Mouse (Mus musculus) hindbrain, embryonic 12.5 days (tissue): ENCODE results near the gene Wls. TPM values are rescaled to one million over a fixed set of nuclear protein-coding genes. Genes with fewer than 3 reads are reported as not detected.

Experiments used
- ATAC-seq: fragments of 200-750 bp; cut with Nextera tagmentation; 2 replicates; pipeline ENCODE4 v1.8.0; 2017; ENCODE audit warnings: moderate TSS enrichment; ENCODE audit not compliant: low FRiP score
- H3K27ac ChIP-seq: fragments of 300-500 bp; sonication (generic); 2 replicates; pipeline ENCODE4 v1.5.1; 2016; ENCODE audit warnings: mild to moderate bottlenecking
- H3K27me3 ChIP-seq: fragments of 300-500 bp; sonication (generic); 2 replicates; pipeline ENCODE4 v1.6.1; 2016; ENCODE audit warnings: mild to moderate bottlenecking
- H3K36me3 ChIP-seq: fragments of 300-500 bp; sonication (generic); 2 replicates; pipeline ENCODE4 v1.6.1; 2016; ENCODE audit warnings: mild to moderate bottlenecking
- H3K4me1 ChIP-seq: fragments of 300-500 bp; sonication (generic); 2 replicates; pipeline ENCODE4 v1.6.1; 2016
- H3K4me2 ChIP-seq: fragments of 300-500 bp; sonication (generic); replicated peaks from 2 replicates; pipeline ENCODE4 v1.6.1; 2016; ENCODE audit warnings: mild to moderate bottlenecking
- H3K4me3 ChIP-seq: fragments of 300-500 bp; sonication (generic); 2 replicates; pipeline ENCODE4 v1.5.1; 2016; ENCODE audit warnings: mild to moderate bottlenecking
- H3K9ac ChIP-seq: fragments of 300-500 bp; sonication (generic); 2 replicates; pipeline ENCODE4 v1.6.1; 2016; ENCODE audit warnings: mild to moderate bottlenecking, moderate library complexity
- H3K9me3 ChIP-seq: fragments of 300-500 bp; sonication (generic); replicated peaks from 2 replicates; pipeline ENCODE4 v1.6.1; 2016; ENCODE audit warnings: mild to moderate bottlenecking
- WGBS: fragments of 180-500 bp; shearing (Covaris S2); methylation state at CpG from one replicate; pipeline ENCODE4 v1.1.7; 2016; 5-methylcytosine and 5-hydroxymethylcytosine counted together
- polyA plus RNA-seq: library from polyadenylated mRNA; unstranded; fragments of >200 nt; fragmentation: Nextera tagmentation; extraction: Ambion mirVana; gene quantifications from 2 replicates; pipeline ENCODE4 v1.2.1, GENCODE M21; 2016

The Wls gene
- 156 and 162 TPM in 2 replicates for polyA plus RNA-seq

- Histone ChIP-seq H3K4me2 (peak within 1 kb of the TSS; percentile 87), H3K9ac (peak within 1 kb of the TSS; percentile 67), H3K36me3 (no peaks in the 10 kb centered on the region), H3K27me3 (no peaks in the 10 kb centered on the region), H3K4me1 (peaks cover 6% of the 10 kb centered on the region; the same call in 1 of the 2 replicates), H3K9me3 (no peaks in the 10 kb centered on the region), H3K27ac (peak within 1 kb of the TSS; percentile 85), H3K4me3 (peak within 1 kb of the TSS; percentile 50)
- ATAC-seq: peak; percentile 94
- WGBS: under 1% methylated on average over 19 of the region's 21 CpGs
Measured at GRCm38 (mm10) chr3:159839481-159839880, at the start of gene Wls. Gene Wls (plus strand): TSS chr3:159839672.

DNA sequence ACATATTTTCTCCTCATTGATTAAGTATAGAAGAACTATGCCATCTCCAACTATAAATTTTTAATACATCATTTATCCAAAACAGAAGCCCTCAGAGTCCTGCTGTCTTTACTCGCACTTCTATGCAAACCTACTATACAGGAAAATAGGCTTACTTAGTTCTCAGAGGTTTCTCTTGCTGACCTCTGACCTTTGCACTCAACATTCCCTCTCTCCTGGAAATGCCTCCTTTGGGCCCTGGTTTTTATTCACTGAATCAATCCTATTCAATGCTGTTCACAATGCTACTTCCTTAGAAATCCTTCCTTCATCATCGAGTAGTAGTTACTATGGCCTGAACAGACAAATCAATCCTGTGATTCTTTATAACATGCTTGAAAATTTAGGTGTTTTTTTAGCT is 49.7 kb upstream of the Wls start:
- H3K27me3 ChIP-seq: no peaks in the 10 kb centered on the region
- no peak overlapping the region for H3K4me2 ChIP-seq
- H3K27ac ChIP-seq: no peak overlapping the region
- no peaks in the 10 kb centered on the region for H3K36me3 ChIP-seq
- H3K4me1 ChIP-seq: no peaks in the 10 kb centered on the region
- ATAC-seq: no peak
- no peak overlapping the region for H3K9ac ChIP-seq
- 13% methylated on average over 2 of the region's 2 CpGs for WGBS
- no peak overlapping the region for H3K4me3 ChIP-seq
- H3K9me3 ChIP-seq: no peaks in the 10 kb centered on the region

DNA sequence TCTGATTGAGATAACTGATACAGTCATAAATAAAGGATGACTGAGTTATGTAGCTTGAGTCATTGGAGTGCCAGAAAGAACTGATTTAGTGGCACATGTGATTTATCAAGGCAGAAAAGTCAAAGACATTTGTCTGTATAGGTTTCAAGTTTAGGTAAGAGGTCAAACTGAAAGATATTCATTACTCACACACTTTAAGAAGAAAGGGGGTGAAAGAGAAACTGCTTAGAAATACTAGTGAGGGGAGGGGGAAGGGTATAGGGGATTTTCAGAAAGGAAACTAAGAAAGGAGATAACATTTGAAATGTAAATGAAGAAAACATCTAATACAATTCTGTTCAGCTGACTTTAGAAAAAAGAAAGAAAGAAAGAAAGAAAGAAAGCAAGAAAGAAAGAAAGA is 7.9 kb upstream of the Wls start:
- ATAC-seq: no peak
- H3K9me3 ChIP-seq: no peaks in the 10 kb centered on the region
- H3K4me3 ChIP-seq: no peak overlapping the region
- H3K4me2 ChIP-seq: no peak overlapping the region
- H3K27ac ChIP-seq: no peak overlapping the region
- H3K9ac ChIP-seq: no peak overlapping the region
- H3K27me3 ChIP-seq: no peaks in the 10 kb centered on the region
- H3K36me3 ChIP-seq: no peaks in the 10 kb centered on the region
- no peaks in the 10 kb centered on the region for H3K4me1 ChIP-seq

DNA sequence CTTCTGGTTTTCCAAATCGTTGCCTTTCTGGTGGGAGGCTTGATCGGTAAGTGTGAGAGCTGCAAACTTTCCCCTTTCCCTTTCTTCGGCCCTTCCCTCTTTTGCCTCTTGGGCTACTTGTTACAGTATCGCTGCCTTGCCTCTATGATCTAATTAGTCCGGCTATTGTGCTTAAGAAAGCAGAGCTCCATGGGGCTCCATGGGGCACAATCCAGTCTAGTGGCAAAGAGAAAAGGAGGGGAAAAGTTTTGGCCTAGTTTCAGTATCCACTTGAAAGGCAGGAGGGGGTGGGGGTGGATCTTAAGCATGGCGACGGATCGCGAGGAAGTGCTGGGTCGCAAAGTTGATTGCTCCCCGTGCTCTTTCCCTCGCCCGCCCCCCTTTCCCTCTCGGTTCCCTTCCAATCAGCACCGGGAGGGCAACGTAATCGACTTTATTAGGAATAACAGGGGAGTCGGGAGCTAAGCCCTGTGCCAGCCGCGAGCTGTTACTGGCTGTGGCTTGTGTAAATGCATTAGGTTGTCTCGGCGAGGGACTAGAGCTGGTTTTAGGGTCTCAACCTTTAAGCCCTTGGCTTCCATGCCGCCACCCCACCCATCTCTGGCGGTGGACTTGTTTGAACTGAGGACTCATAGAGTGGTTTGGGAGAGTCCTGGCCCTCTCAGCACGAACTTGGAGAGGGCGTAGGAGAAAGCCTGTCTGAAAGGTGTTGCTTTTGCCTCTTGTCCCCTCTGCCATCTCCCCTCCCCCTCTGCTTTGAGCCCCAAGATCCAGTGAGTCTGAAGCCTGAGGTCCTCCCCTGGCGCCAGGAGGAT is 737 bp downstream of the Wls start:
- H3K4me3 ChIP-seq: peak overlapping the region; percentile 50

DNA sequence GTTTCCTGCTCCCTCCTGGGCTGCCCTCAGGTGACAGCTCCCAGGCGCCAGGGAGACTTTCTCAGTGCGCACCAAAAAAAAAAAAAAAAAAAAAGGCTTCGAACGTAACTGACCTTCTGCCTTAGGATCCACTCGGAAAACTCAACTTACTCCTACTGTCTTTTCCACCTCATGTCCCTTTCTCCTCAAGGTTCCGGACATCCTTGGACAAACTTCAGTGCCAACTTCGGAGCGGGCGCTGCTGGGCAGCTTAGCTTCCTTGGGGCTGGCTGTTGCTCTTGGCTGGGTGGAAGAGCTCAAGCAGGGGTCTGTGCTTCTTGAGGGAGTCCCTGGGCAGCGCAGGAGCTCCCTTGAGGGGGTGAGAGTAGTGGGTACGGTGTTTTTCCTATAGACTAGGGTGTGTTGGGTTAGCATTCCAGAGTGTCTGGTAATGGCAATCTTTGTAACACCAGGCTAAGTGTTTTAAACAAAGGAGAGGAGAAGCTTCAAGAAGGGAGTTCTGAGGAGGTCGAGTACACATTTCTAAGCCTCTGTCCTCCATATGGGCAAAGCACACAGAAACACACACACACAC is 1.4 kb downstream of the Wls start:
- H3K36me3 ChIP-seq: no peaks in the 10 kb centered on the region
- H3K27me3 ChIP-seq: no peaks in the 10 kb centered on the region
- H3K4me2 ChIP-seq: peak overlapping the region; percentile 87
- H3K9ac ChIP-seq: peak overlapping the region; percentile 67
- ATAC-seq: no peak
- peaks cover 6% of the 10 kb centered on the region; the same call in 1 of the 2 replicates for H3K4me1 ChIP-seq
- peak overlapping the region; percentile 62 for H3K27ac ChIP-seq
- WGBS: 1% methylated on average over 12 of the region's 12 CpGs
- H3K4me3 ChIP-seq: peak overlapping the region; percentile 50
- no peaks in the 10 kb centered on the region for H3K9me3 ChIP-seq

More for the DNA sequence above, 737 bp downstream of the Wls start:
- peaks cover 6% of the 10 kb centered on the region; the same call in 1 of the 2 replicates for H3K4me1 ChIP-seq
- H3K36me3 ChIP-seq: no peaks in the 10 kb centered on the region
- H3K9me3 ChIP-seq: no peaks in the 10 kb centered on the region
- ATAC-seq: peak; percentile 84
- no peaks in the 10 kb centered on the region for H3K27me3 ChIP-seq
- under 1% methylated on average over 26 of the region's 27 CpGs for WGBS
- peak overlapping the region; percentile 85 for H3K27ac ChIP-seq
- H3K4me2 ChIP-seq: peak overlapping the region; percentile 87
- peak overlapping the region; percentile 67 for H3K9ac ChIP-seq

- no peaks in the 10 kb centered on the region for H3K36me3 ChIP-seq
- H3K9ac ChIP-seq: peak overlapping the region; percentile 67
- peak overlapping the region; percentile 87 for H3K4me2 ChIP-seq
- H3K9me3 ChIP-seq: no peaks in the 10 kb centered on the region
- no peaks in the 10 kb centered on the region for H3K27me3 ChIP-seq
- peaks cover 6% of the 10 kb centered on the region; the same call in 1 of the 2 replicates for H3K4me1 ChIP-seq
- 0 out of 2 replicates have a peak overlapping the region, but pooled peaks have one; percentile 62 for H3K27ac ChIP-seq
- WGBS: 13% methylated on average over 3 of the region's 3 CpGs
- no peak for ATAC-seq
- peak overlapping the region; percentile 50 for H3K4me3 ChIP-seq
Measured at GRCm38 (mm10) chr3:159841458-159841857, 2.0 kb downstream of the Wls start.

- Histone ChIP-seq H3K27me3 (no peaks in the 10 kb centered on the region), H3K27ac (no peak overlapping the region), H3K4me2 (no peak overlapping the region), H3K9ac (no peak overlapping the region), H3K4me3 (no peak overlapping the region), H3K4me1 (peaks cover 6% of the 10 kb centered on the region; the same call in 1 of the 2 replicates), H3K9me3 (no peaks in the 10 kb centered on the region), H3K36me3 (no peaks in the 10 kb centered on the region)
- no peak for ATAC-seq
- WGBS: 81% methylated on average over 4 of the region's 4 CpGs
Measured at GRCm38 (mm10) chr3:159843135-159843534, 3.7 kb downstream of the Wls start.

GRCm38 (mm10) chr3:159847410-159848016 is 8.0 kb downstream of the Wls start:
- H3K4me1 ChIP-seq: peaks cover 7% of the 10 kb centered on the region
- H3K9ac ChIP-seq: no peak overlapping the region
- no peak overlapping the region for H3K27ac ChIP-seq
- H3K9me3 ChIP-seq: no peaks in the 10 kb centered on the region
- no peak overlapping the region for H3K4me2 ChIP-seq
- no peak overlapping the region for H3K4me3 ChIP-seq
- H3K27me3 ChIP-seq: no peaks in the 10 kb centered on the region
- ATAC-seq: no peak
- 58% methylated on average over 2 of the region's 2 CpGs for WGBS
- H3K36me3 ChIP-seq: no peaks in the 10 kb centered on the region

- Histone ChIP-seq H3K4me1 (peaks cover 7% of the 10 kb centered on the region), H3K27me3 (no peaks in the 10 kb centered on the region), H3K4me2 (no peak overlapping the region), H3K9me3 (no peaks in the 10 kb centered on the region), H3K4me3 (no peak overlapping the region), H3K36me3 (no peaks in the 10 kb centered on the region), H3K27ac (no peak overlapping the region), H3K9ac (no peak overlapping the region)
- no peak for ATAC-seq
Measured at GRCm38 (mm10) chr3:159848156-159848555, 8.7 kb downstream of the Wls start.

DNA sequence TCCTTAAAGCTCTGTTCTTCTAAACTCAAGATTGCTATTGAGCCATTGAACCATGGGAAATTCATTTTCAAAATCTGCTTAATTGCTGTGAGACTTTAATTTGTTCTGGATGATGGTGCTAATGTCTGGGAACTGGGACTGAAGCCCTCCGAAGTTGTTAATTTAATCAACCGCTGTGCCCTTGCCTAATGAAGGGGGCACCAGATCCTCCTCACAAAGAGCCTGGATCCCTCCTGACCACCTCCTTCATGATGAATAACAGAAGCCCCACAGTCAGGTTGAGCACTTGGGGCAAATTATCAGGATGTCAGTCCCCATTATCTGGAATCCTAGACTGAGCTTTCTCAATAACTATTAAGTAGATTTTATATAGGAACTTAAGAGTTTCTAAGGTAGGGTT is 12.0 kb downstream of the Wls start:
- WGBS: 34% methylated on average over 2 of the region's 2 CpGs
- ATAC-seq: peak; percentile 86
- H3K4me3 ChIP-seq: no peak overlapping the region
- H3K9me3 ChIP-seq: no peaks in the 10 kb centered on the region
- no peaks in the 10 kb centered on the region for H3K36me3 ChIP-seq
- H3K4me1 ChIP-seq: peaks cover 7% of the 10 kb centered on the region
- no peak overlapping the region for H3K9ac ChIP-seq
- no peak overlapping the region for H3K27ac ChIP-seq
- no peaks in the 10 kb centered on the region for H3K27me3 ChIP-seq
- no peak overlapping the region for H3K4me2 ChIP-seq

DNA sequence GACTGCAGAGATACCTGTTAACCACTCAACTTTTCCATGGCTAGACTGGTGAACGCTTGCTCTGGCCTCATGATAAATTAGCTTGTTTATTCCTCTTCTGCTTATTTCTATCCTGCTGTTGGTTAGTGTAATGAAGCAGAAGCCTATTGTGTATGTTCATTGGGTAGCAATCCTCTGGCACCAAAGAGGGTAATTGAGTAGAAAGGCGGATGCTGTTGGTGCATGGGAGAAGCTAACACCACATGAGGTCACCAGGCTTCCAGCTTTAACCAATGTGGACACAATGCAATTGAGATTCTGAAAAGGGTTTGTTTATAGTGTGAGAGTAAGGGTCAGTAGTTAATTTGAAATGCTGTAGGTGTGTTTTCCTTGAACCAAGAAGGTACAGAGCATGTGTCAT is 12.5 kb downstream of the Wls start:
- H3K9me3 ChIP-seq: no peaks in the 10 kb centered on the region
- H3K4me3 ChIP-seq: no peak overlapping the region
- ATAC-seq: peak; percentile 91
- peaks cover 7% of the 10 kb centered on the region for H3K4me1 ChIP-seq
- 33% methylated on average over 2 of the region's 2 CpGs for WGBS
- no peak overlapping the region for H3K27ac ChIP-seq
- no peaks in the 10 kb centered on the region for H3K36me3 ChIP-seq
- no peak overlapping the region for H3K4me2 ChIP-seq
- no peaks in the 10 kb centered on the region for H3K27me3 ChIP-seq
- H3K9ac ChIP-seq: no peak overlapping the region

- ATAC-seq: no peak
Measured at GRCm38 (mm10) chr3:159857112-159857511, 17.6 kb downstream of the Wls start.

More at GRCm38 (mm10) chr3:159857112-159857511, 17.6 kb downstream of the Wls start:
- no peak overlapping the region for H3K9ac ChIP-seq
- H3K4me2 ChIP-seq: no peak overlapping the region
- H3K36me3 ChIP-seq: no peaks in the 10 kb centered on the region
- no peak overlapping the region for H3K4me3 ChIP-seq
- no peak overlapping the region for H3K27ac ChIP-seq
- 0 out of 2 replicates have a peak, but pooled peaks cover under 1% of the 10 kb centered on the region for H3K4me1 ChIP-seq
- H3K27me3 ChIP-seq: no peaks in the 10 kb centered on the region
- H3K9me3 ChIP-seq: no peaks in the 10 kb centered on the region
- 47% methylated on average over 1 of the region's 1 CpGs for WGBS
